Mouse (Mus musculus) brain, embryonic 14.5 days (tissue): ENCODE results near the gene Nrip1.

Experiments used
- CTCF ChIP-seq: fragments of 200-500 bp; IDR thresholded peaks from 2 replicates; pipeline ENCODE4 v1.5.1; 2012; ENCODE audit warnings: inconsistent platforms, mild to moderate bottlenecking, moderate library complexity, borderline replicate concordance; ENCODE audit not compliant: insufficient read depth, insufficient read length; ENCODE audit errors: extremely low read depth
- POLR2A ChIP-seq: fragments of 200-500 bp; IDR thresholded peaks from 2 replicates; pipeline ENCODE4 v1.6.1; 2012; ENCODE audit warnings: mild to moderate bottlenecking, inconsistent platforms, borderline replicate concordance; ENCODE audit not compliant: poor library complexity, insufficient read depth, insufficient read length, severe bottlenecking; ENCODE audit errors: extremely low read depth

GRCm38 (mm10) chr16:76299511-76299910, 74.1 kb downstream of the Nrip1 start:
- TF ChIP-seq CTCF = no peak
- no peak for TF ChIP-seq POLR2A
